Mouse (Mus musculus) embryonic fibroblast, embryonic 13.5 days (primary cell): Measurements from ENCODE around the gene Akap1.

ENCODE experiments used
- CTCF ChIP-seq: IDR thresholded peaks from 2 replicates; pipeline ENCODE4 v1.5.1; 2011; ENCODE audit warnings: mild to moderate bottlenecking, control low read depth, low read length, moderate library complexity, borderline replicate concordance; ENCODE audit not compliant: insufficient read depth
- POLR2A ChIP-seq: IDR thresholded peaks from 2 replicates; pipeline ENCODE4 v1.6.1; 2011; ENCODE audit warnings: low read depth, mild to moderate bottlenecking, control low read depth, low read length, moderate library complexity

DNA sequence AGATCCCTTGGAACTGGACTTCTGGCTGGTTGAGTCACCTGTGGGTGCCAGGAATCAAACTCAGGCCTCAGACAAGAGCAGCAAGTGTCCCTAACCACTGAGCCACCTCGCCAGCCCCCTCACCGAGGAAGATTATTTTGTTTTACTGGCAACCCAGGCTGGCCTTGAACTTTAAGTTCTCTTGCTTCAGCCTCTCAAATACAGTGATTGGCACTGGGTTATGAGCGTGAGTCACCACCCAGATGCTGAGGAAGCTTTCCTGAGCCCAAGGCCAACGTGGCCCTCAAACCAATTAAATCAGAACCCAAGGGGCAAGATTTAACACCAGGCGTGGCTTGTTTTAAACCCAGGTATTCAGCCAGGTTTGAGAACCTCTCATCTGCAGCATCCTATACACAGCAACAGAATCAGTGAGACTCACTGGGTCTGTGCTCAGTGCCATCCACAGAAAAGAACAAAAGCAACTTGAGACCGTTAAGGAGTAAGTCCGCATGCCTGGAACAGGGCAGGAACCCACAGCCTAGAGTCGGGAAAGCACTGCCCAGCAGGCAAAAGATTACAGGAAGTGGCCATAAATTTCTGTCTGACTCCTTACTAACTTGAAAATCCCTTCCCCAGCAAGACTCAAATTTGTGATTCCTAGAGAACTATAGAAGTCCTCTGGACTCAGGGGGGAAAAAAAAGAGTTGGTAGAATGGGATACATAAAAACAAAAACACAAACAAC is 16.9 kb downstream of the Akap1 start:
- TF ChIP-seq CTCF (no peak), POLR2A (no peak)
